Mouse (Mus musculus) liver, adult 2 months (tissue): ENCODE results near the gene Abca7. TPM values are rescaled to one million over a fixed set of nuclear protein-coding genes. Genes with fewer than 3 reads are reported as not detected.
A peak's percentile ranks its signal among the peaks of the same experiment; 100 is the strongest.

Source experiments
- DNase-seq: peaks from one replicate; pipeline ENCODE4 v3.0.0-alpha.2; 2011; ENCODE audit warnings: low read depth, low spot score; ENCODE audit errors: extremely low read depth
- H3K27ac ChIP-seq: fragments of 200-500 bp; replicated peaks from 2 replicates; pipeline ENCODE4 v1.5.1; 2012; ENCODE audit warnings: low read depth, mild to moderate bottlenecking, control low read depth, inconsistent platforms, low read length; ENCODE audit not compliant: insufficient read depth
- H3K27me3 ChIP-seq: fragments of 200-500 bp; 2 replicates; pipeline ENCODE4 v1.6.1; 2012; ENCODE audit warnings: mild to moderate bottlenecking, moderate library complexity, low read length, inconsistent platforms; ENCODE audit not compliant: control insufficient read depth, insufficient read depth
- H3K36me3 ChIP-seq: fragments of 200-500 bp; 2 replicates; pipeline ENCODE4 v1.6.1; 2012; ENCODE audit warnings: low read length, inconsistent platforms; ENCODE audit not compliant: control insufficient read depth, insufficient read depth
- H3K4me1 ChIP-seq: fragments of 200-500 bp; 2 replicates; pipeline ENCODE4 v1.6.1; 2011; ENCODE audit warnings: low read length; ENCODE audit not compliant: control insufficient read depth, insufficient read depth
- H3K4me3 ChIP-seq: fragments of 200-500 bp; 2 replicates; pipeline ENCODE4 v1.5.1; 2011; ENCODE audit warnings: low read depth, mild to moderate bottlenecking, control low read depth, low read length, moderate library complexity; ENCODE audit not compliant: insufficient read depth
- H3K79me2 ChIP-seq: fragments of 200-500 bp; 2 replicates; pipeline ENCODE4 v1.6.1; 2012; ENCODE audit warnings: inconsistent platforms, mild to moderate bottlenecking, low read length, moderate library complexity; ENCODE audit not compliant: control insufficient read depth, insufficient read depth
- H3K9ac ChIP-seq: fragments of 200-500 bp; 2 replicates; pipeline ENCODE4 v1.6.1; 2012; ENCODE audit warnings: low read depth, mild to moderate bottlenecking, control low read depth, inconsistent platforms, low read length
- CTCF ChIP-seq: fragments of 200-500 bp; IDR thresholded peaks from 2 replicates; pipeline ENCODE4 v1.5.1; 2011; ENCODE audit warnings: low read depth, low read length, control low read depth
- POLR2A ChIP-seq: fragments of 200-500 bp; IDR thresholded peaks from 2 replicates; pipeline ENCODE4 v1.6.1; 2011; ENCODE audit warnings: low read length, control low read depth; ENCODE audit not compliant: insufficient read depth; ENCODE audit errors: extremely low read depth
- WGBS: fragments of 180-500 bp; shearing (Covaris S2); methylation state at CpG from one replicate; pipeline ENCODE4 v1.1.7; 2018; 5-methylcytosine and 5-hydroxymethylcytosine counted together
- polyA plus RNA-seq: library from polyadenylated mRNA; depleted of rRNA; stranded (reverse); fragments of >200 nt; gene quantifications from 2 replicates; pipeline ENCODE4 v1.2.3, GENCODE M21; 2012
- total RNA-seq: library from RNA; depleted of rRNA; stranded (reverse); fragments of >200 nt; gene quantifications from 2 replicates; pipeline ENCODE4 v1.2.3, GENCODE M21; 2014

The Abca7 gene
- total and polyA plus RNA-seq, 2 experiments: 1.4 to 3.2 TPM

GRCm38 (mm10) chr10:79986232-79986878 is 9.9 kb upstream of the Abca7 start:
- H3K9ac ChIP-seq: no peak overlapping the region
- H3K27ac ChIP-seq: peak overlapping the region; percentile 72
- TF ChIP-seq CTCF: no peak
- H3K36me3 ChIP-seq: no peaks in the 10 kb centered on the region
- 0 out of 2 replicates have a peak, but pooled peaks cover 2% of the 10 kb centered on the region for H3K27me3 ChIP-seq
- 25% methylated on average over 6 of the region's 6 CpGs for WGBS
- peaks cover 21% of the 10 kb centered on the region for H3K4me1 ChIP-seq
- H3K79me2 ChIP-seq: peaks cover 19% of the 10 kb centered on the region; the same call in 1 of the 2 replicates
- DNase-seq: no peak
- no peak overlapping the region for H3K4me3 ChIP-seq

GRCm38 (mm10) chr10:79986963-79987362 is 9.3 kb upstream of the Abca7 start:
- 0 out of 2 replicates have a peak, but pooled peaks cover 2% of the 10 kb centered on the region for H3K27me3 ChIP-seq
- no peak for TF ChIP-seq POLR2A
- TF ChIP-seq CTCF: peak; percentile 86
- no peak overlapping the region for H3K4me3 ChIP-seq
- no peaks in the 10 kb centered on the region for H3K36me3 ChIP-seq
- H3K9ac ChIP-seq: no peak overlapping the region
- WGBS: 2% methylated on average over 11 of the region's 11 CpGs
- DNase-seq: peak; percentile 47
- peaks cover 21% of the 10 kb centered on the region for H3K4me1 ChIP-seq
- H3K27ac ChIP-seq: peak overlapping the region; percentile 4; the same call in 1 of the 2 replicates
- H3K79me2 ChIP-seq: peaks cover 13% of the 10 kb centered on the region; the same call in 1 of the 2 replicates

GRCm38 (mm10) chr10:79987771-79988505 is 8.4 kb upstream of the Abca7 start:
- no peak for DNase-seq
- no peak for TF ChIP-seq CTCF
- no peak for TF ChIP-seq POLR2A
- Histone ChIP-seq H3K4me3 (peak overlapping the region; percentile 62), H3K36me3 (no peaks in the 10 kb centered on the region), H3K27ac (peak overlapping the region; percentile 47), H3K9ac (peak overlapping the region; percentile 47), H3K27me3 (0 out of 2 replicates have a peak, but pooled peaks cover 2% of the 10 kb centered on the region), H3K79me2 (peaks cover 6% of the 10 kb centered on the region; the same call in 1 of the 2 replicates), H3K4me1 (peaks cover 14% of the 10 kb centered on the region)
- 22% methylated on average over 27 of the region's 27 CpGs for WGBS

GRCm38 (mm10) chr10:79988506-79989271 is 7.6 kb upstream of the Abca7 start, which contains the start of gene Cnn2:
Cnn2 (plus strand) TSS chr10:79988584.
- H3K27ac ChIP-seq: peak within 1 kb of the TSS; percentile 47
- TF ChIP-seq POLR2A (no peak), CTCF (no peak)
- no peaks in the 10 kb centered on the region for H3K36me3 ChIP-seq
- DNase-seq: no peak
- no peaks in the 10 kb centered on the region; the same call in 1 of the 2 replicates for H3K79me2 ChIP-seq
- 3% methylated on average over 59 of the region's 59 CpGs for WGBS
- H3K27me3 ChIP-seq: 0 out of 2 replicates have a peak, but pooled peaks cover 2% of the 10 kb centered on the region
- H3K4me1 ChIP-seq: peaks cover 12% of the 10 kb centered on the region
- H3K4me3 ChIP-seq: peak within 1 kb of the TSS; percentile 62
- peak within 1 kb of the TSS; percentile 47 for H3K9ac ChIP-seq

GRCm38 (mm10) chr10:79989272-79989786 is 7.0 kb upstream of the Abca7 start:
- TF ChIP-seq CTCF (no peak), POLR2A (no peak)
- Histone ChIP-seq H3K4me1 (peaks cover 12% of the 10 kb centered on the region), H3K36me3 (no peaks in the 10 kb centered on the region), H3K27ac (no peak overlapping the region; the same call in 1 of the 2 replicates), H3K79me2 (no peaks in the 10 kb centered on the region), H3K4me3 (peak overlapping the region; percentile 62), H3K27me3 (0 out of 2 replicates have a peak, but pooled peaks cover 2% of the 10 kb centered on the region), H3K9ac (peak overlapping the region; percentile 10)
- DNase-seq: no peak
- WGBS: 45% methylated on average over 8 of the region's 8 CpGs
